Mouse (Mus musculus) erythroblast, embryonic 14.5 days (primary cell): ENCODE results near the gene Fam117b. TPM values are rescaled to one million over a fixed set of nuclear protein-coding genes. Genes with fewer than 3 reads are reported as not detected.

Experiments
- H3K27me3 ChIP-seq: 2 replicates; pipeline ENCODE4 v1.6.1; 2012; ENCODE audit warnings: inconsistent platforms; ENCODE audit not compliant: control insufficient read depth
- H3K36me3 ChIP-seq: 2 replicates; pipeline ENCODE4 v1.6.1; 2012; ENCODE audit warnings: mild to moderate bottlenecking, inconsistent platforms; ENCODE audit not compliant: control insufficient read depth
- H3K4me1 ChIP-seq: 2 replicates; pipeline ENCODE4 v1.6.1; 2012; ENCODE audit warnings: inconsistent platforms; ENCODE audit not compliant: control insufficient read depth
- H3K4me3 ChIP-seq: replicated peaks from 2 replicates; pipeline ENCODE3; 2012; ENCODE audit warnings: moderate library complexity, mild to moderate bottlenecking, inconsistent platforms
- H3K9me3 ChIP-seq: 2 replicates; pipeline ENCODE4 v1.6.1; 2012; ENCODE audit warnings: low read length, inconsistent platforms, mixed read lengths; ENCODE audit not compliant: control insufficient read depth
- GATA1 ChIP-seq: IDR thresholded peaks from 2 replicates; pipeline ENCODE4 v1.6.1; 2012; ENCODE audit warnings: low read length, inconsistent platforms, mixed read lengths
- TAL1 ChIP-seq: IDR thresholded peaks from 3 replicates; pipeline ENCODE4 v1.6.1; 2012; ENCODE audit warnings: low read length, inconsistent platforms, mixed read lengths
- polyA plus RNA-seq: library from polyadenylated mRNA; stranded (reverse); fragments of >175 nt; gene quantifications from 2 replicates; pipeline ENCODE4 v1.2.3, GENCODE M21; 2012

Fam117b gene
- polyA plus RNA-seq, 1 experiment = 0.13 TPM

DNA sequence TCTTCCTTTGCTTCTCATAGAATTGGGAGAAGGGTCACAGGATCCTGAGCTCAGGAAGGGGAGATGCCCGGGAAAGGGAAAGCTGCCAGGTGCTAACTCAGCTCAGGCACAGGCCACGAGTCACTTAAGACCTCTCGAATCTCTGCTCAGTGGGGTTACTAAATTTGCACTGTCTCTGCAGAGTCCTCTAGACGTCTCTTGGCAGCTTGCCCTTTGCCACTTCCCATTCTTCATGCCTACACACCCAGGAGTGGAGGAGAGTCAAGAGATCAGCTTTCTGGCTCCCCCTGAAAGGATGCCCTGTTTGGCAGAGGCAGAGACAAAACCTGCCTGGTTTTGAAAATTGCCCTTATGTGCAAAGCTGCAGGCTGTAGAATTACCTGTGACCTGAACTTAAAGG is 17.4 kb upstream of the Fam117b start:
- no peaks in the 10 kb centered on the region for H3K36me3 ChIP-seq
- H3K4me1 ChIP-seq = peaks cover 56% of the 10 kb centered on the region
- no peak overlapping the region for H3K4me3 ChIP-seq

DNA sequence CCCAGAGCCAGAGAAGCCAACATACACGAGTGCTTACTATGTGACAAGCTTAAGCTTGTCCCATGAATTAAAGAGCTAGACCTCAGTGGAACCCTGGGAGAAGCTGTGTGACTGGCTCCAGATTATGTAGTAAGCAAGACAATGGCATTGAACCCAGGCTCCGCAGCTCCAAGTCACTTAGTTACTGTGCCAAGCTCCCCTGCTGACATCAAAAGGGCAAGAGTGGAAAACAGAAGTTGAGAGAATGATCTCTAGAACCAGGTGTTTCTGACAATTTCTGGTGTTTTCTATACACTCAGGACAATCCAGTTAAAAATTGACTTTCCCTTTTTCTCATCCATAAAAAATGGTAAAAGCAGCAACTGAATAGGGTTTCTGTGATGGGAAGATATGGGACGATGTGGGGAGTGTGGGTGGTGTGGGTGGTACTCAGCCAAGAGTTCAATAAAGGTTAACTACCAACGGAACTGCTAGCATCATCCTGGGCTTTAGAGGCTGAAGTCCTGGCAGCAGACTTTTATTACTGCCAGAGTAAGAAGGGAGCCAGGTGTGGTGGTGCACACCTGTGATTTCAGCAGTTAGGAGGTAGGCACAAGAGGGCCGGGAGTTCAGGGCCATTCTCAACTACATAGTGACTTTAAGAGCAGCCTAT is 15.5 kb upstream of the Fam117b start:
- Histone ChIP-seq H3K4me3 (no peak overlapping the region), H3K27me3 (no peaks in the 10 kb centered on the region), H3K9me3 (no peaks in the 10 kb centered on the region), H3K4me1 (peaks cover 73% of the 10 kb centered on the region), H3K36me3 (no peaks in the 10 kb centered on the region)
- TF ChIP-seq TAL1 (no peak), GATA1 (no peak)

More for the DNA sequence above, 17.4 kb upstream of the Fam117b start:
- no peaks in the 10 kb centered on the region for H3K27me3 ChIP-seq
- no peaks in the 10 kb centered on the region for H3K9me3 ChIP-seq
- TF ChIP-seq TAL1 (no peak), GATA1 (no peak)

- peaks cover 62% of the 10 kb centered on the region for H3K4me1 ChIP-seq
- no peak overlapping the region for H3K4me3 ChIP-seq
- H3K9me3 ChIP-seq = no peaks in the 10 kb centered on the region
- TF ChIP-seq TAL1 (no peak), GATA1 (no peak)
- H3K27me3 ChIP-seq = no peaks in the 10 kb centered on the region
- no peaks in the 10 kb centered on the region for H3K36me3 ChIP-seq
Observed at GRCm38 (mm10) chr1:59899679-59900078, 13.1 kb upstream of the Fam117b start.

- TF ChIP-seq TAL1 (no peak), GATA1 (no peak)
- Histone ChIP-seq H3K9me3 (no peaks in the 10 kb centered on the region), H3K4me3 (no peak overlapping the region), H3K4me1 (peaks cover 61% of the 10 kb centered on the region), H3K36me3 (no peaks in the 10 kb centered on the region), H3K27me3 (no peaks in the 10 kb centered on the region)
Observed at GRCm38 (mm10) chr1:59901082-59901876, 11.5 kb upstream of the Fam117b start.

DNA sequence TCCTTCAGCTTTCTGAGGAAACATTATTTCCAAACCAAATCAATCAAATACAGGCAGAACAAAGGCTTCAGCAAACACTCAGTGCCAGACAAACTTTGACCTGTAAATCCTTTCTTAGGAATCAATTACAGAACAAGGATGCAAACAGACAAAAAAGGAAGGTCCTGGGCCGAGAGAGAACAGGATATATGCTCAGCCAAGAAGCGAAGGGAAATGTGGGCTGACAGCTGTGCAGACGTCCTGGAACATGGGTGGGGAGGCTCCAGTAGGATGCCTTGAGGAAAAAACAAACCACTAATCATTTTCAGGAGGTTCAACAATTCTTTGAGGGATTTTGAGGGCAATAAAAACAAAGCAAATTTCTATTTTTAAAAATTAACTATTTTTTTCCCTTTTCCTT is 10.2 kb upstream of the Fam117b start:
- no peaks in the 10 kb centered on the region for H3K27me3 ChIP-seq
- TF ChIP-seq GATA1 (no peak), TAL1 (no peak)
- no peak overlapping the region for H3K4me3 ChIP-seq
- peaks cover 56% of the 10 kb centered on the region for H3K4me1 ChIP-seq
- H3K36me3 ChIP-seq = no peaks in the 10 kb centered on the region
- no peaks in the 10 kb centered on the region for H3K9me3 ChIP-seq

GRCm38 (mm10) chr1:59904630-59905295 is 8.0 kb upstream of the Fam117b start:
- Histone ChIP-seq H3K36me3 (no peaks in the 10 kb centered on the region), H3K27me3 (no peaks in the 10 kb centered on the region), H3K9me3 (no peaks in the 10 kb centered on the region), H3K4me1 (peaks cover 46% of the 10 kb centered on the region), H3K4me3 (no peak overlapping the region)
- TF ChIP-seq GATA1 (no peak), TAL1 (no peak)

DNA sequence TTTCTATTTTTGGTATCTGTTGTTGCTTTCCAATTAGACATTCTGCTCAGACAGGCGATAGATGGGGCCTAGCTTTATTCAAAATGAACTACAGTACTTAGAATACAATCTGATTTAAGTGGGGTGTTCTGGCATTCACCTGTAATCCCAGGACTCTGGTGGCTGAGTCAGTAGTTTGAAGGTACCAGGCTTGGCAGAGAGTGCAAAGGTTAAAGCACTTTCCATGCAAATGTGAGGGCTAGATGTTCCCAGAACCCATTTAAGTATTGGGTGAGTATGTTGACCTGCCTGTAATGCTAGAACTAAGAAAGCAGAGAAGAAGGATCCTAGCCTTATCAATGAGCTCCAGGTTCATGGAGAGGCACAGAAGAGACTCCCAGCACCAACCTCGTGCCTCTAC is 6.9 kb upstream of the Fam117b start:
- TF ChIP-seq GATA1 = no peak
- no peak for TF ChIP-seq TAL1
- H3K9me3 ChIP-seq = no peaks in the 10 kb centered on the region
- no peaks in the 10 kb centered on the region for H3K27me3 ChIP-seq
- no peak overlapping the region for H3K4me3 ChIP-seq
- peaks cover 36% of the 10 kb centered on the region for H3K4me1 ChIP-seq
- H3K36me3 ChIP-seq = no peaks in the 10 kb centered on the region

DNA sequence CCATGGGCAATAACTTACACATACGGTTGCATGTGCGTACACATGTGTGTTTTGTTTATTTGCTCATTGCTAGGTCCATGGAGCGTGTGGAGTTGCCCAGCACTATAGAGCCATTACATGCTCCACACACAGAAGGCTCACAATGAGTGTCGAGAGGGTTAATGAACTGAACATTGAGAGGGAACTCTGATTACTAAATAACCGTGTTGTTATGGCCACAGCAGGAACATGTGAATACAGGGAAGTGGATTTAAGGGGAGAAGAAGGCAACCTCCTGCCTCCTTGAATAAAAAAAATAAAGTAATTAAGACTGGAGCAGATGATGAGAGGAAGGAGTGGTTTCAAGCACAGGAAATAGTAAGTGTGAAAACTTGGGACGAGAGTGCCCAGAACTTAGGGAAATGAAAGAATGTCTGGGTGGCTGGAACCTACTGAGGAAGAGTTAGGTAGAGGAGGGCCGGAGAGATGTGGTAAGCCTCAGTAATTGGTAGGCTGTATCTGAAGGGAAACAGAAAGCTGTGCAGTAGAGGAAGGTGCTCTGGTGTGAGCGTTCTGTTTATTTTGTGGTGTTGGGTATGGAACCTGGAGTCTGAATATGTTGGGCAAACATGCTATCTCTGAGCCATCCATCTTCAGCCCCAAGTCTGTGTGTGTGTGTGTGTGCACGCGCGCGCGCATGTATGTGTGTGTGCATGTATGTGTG is 5.8 kb upstream of the Fam117b start:
- H3K4me1 ChIP-seq = peaks cover 26% of the 10 kb centered on the region
- H3K4me3 ChIP-seq = no peak overlapping the region
- no peaks in the 10 kb centered on the region for H3K27me3 ChIP-seq
- no peaks in the 10 kb centered on the region for H3K9me3 ChIP-seq
- H3K36me3 ChIP-seq = no peaks in the 10 kb centered on the region
- no peak for TF ChIP-seq TAL1
- TF ChIP-seq GATA1 = no peak

DNA sequence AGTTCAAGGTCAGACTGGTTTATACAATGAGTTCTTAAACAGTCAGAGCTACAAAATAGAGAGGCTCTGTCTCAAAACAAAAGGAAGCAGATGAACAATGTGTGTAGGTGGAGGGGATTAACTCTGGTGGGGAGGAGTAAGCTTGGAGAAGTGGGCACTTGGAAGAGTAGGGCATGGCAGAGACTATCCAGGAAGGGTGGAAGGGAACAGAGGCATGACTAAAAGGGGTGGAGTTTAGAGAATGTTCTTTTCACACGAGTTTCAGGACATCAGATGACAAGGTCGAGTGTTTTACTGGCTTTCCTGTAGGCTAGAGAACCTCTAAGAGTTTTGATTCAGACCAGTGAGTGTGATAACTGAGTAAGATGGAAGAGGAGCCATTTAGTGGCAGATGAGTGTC is 5.1 kb upstream of the Fam117b start:
- Histone ChIP-seq H3K4me3 (no peak overlapping the region), H3K27me3 (no peaks in the 10 kb centered on the region), H3K9me3 (no peaks in the 10 kb centered on the region), H3K36me3 (no peaks in the 10 kb centered on the region), H3K4me1 (peaks cover 26% of the 10 kb centered on the region)
- TF ChIP-seq TAL1 (no peak), GATA1 (no peak)
